Mouse (Mus musculus): ENCODE measurements around the gene Nhs. TPM values are rescaled to one million over a fixed set of nuclear protein-coding genes. Genes with fewer than 3 reads are reported as not detected.

The Nhs gene
- polyA plus RNA-seq, 1 experiment = 0.13 TPM

DNA sequence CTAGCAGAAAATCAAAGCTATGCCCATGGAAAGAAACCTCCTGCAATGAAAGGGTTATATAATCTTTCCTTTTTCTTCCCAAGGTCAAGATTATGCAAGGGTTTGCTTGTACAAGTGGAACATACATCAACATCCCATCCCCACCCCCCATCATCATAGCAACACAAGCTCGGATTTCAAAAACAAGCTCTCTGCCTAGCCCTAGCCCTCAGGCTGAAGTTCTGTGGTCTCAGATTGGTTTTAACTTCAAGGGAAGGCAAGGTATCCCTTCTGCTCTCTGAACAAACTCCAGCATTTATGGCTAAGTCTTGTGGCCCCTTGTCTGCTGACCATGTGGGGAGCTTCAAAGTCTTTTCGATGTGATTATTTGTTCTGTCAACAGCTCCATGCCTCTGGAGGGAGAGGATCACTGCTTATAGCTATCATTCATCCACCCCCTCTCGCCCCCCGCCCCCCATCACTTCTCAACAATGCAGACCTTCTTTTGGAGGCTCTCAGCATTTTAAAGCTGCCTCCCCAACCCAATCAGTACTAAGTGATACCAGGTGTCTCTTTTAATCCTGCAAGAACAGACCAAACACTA lies 216.3 kb downstream of the Nhs start:
- Histone ChIP-seq H3K27me3 (ENCODE audit: control insufficient read depth, insufficient read depth, insufficient read length) (no peaks in the 10 kb centered on the region), H3K4me3 (ENCODE audit: insufficient read depth, poor library complexity, severe bottlenecking) (no peak overlapping the region), H3K36me3 (ENCODE audit: control insufficient read depth, insufficient read depth) (no peaks in the 10 kb centered on the region), H3K79me2 (ENCODE audit: control insufficient read depth, insufficient read depth) (no peaks in the 10 kb centered on the region), H3ac (ENCODE audit: control insufficient read depth, insufficient read length, low read depth) (no peak overlapping the region), H3K79me3 (ENCODE audit: low read depth) (no peaks in the 10 kb centered on the region)
- TF ChIP-seq FOSL1 (IDR thresholded peaks at IDR 0.05; ENCODE audit: insufficient read depth, low read length, poor library complexity, severe bottlenecking) (no peak), USF1 (IDR thresholded peaks at IDR 0.05; ENCODE audit: low read depth) (no peak), MYOG (IDR thresholded peaks at IDR 0.05; ENCODE audit: control insufficient read depth, extremely low read depth, insufficient read length) (no peak), MAX (IDR thresholded peaks at IDR 0.05) (no peak), CTCF (IDR thresholded peaks at IDR 0.05; ENCODE audit: control insufficient read depth, insufficient read depth, insufficient read length) (no peak), MYOD1 (IDR thresholded peaks at IDR 0.05; ENCODE audit: control insufficient read depth, insufficient read length, low read depth) (no peak), CEBPB (IDR thresholded peaks at IDR 0.05; ENCODE audit: low read depth) (no peak)

DNA sequence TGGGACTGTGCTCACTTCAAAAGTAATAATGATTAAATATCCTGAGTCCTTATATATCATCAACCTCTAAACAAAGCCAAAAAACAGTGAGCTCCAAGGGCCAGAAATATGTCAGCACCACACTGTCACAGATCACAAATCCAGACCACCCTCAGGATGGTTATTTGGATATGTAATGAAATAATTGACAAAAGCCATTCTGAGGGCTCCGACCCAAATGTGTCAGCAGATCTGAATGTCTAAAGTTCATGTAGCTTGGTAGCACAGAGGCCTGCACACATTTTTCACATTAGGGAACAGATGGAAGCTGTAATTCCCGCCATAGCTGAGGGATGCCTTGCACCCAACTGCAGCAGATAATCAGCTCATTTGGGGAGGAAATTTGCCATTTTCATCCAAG lies 218.8 kb downstream of the Nhs start:
- H3K27me3 ChIP-seq (ENCODE audit: control insufficient read depth, insufficient read depth, insufficient read length) = no peaks in the 10 kb centered on the region
- H3K36me3 ChIP-seq (ENCODE audit: control insufficient read depth, insufficient read depth) = no peaks in the 10 kb centered on the region
- no peak overlapping the region for H3K4me3 ChIP-seq (ENCODE audit: insufficient read depth, poor library complexity, severe bottlenecking)
- TF ChIP-seq USF1 (IDR thresholded peaks at IDR 0.05; ENCODE audit: low read depth) = no peak
- TF ChIP-seq MAX (IDR thresholded peaks at IDR 0.05) = no peak
- no peak for TF ChIP-seq MYOG (IDR thresholded peaks at IDR 0.05; ENCODE audit: control insufficient read depth, extremely low read depth, insufficient read length)
- no peak for TF ChIP-seq MYOD1 (IDR thresholded peaks at IDR 0.05; ENCODE audit: control insufficient read depth, insufficient read length, low read depth)
- TF ChIP-seq CTCF (IDR thresholded peaks at IDR 0.05; ENCODE audit: control insufficient read depth, insufficient read depth, insufficient read length) = no peak
- no peak for TF ChIP-seq FOSL1 (IDR thresholded peaks at IDR 0.05; ENCODE audit: insufficient read depth, low read length, poor library complexity, severe bottlenecking)
- TF ChIP-seq CEBPB (IDR thresholded peaks at IDR 0.05; ENCODE audit: low read depth) = no peak
- H3K79me2 ChIP-seq (ENCODE audit: control insufficient read depth, insufficient read depth) = no peaks in the 10 kb centered on the region
- H3ac ChIP-seq (ENCODE audit: control insufficient read depth, insufficient read length, low read depth) = no peak overlapping the region
- H3K79me3 ChIP-seq (ENCODE audit: low read depth) = no peaks in the 10 kb centered on the region

DNA sequence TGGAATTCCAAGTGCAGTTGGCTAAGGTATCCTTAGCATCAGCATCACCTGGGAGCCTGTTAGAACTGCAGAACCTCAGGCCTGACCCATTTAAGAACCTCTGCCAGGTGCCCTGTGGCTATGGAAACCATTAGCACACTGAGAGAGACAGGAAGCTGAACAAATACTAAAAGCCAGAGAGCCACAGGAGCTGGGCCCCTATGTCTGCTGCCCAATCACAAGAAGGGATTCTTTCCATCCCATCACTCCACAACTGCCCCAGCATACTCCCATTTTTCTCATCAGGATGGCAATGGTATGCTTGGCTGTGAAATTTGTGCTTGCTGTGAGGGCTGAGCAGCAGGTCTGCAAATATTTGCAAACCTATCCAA lies 232.9 kb downstream of the Nhs start:
- H3K36me3 ChIP-seq (ENCODE audit: control insufficient read depth, insufficient read depth) = no peaks in the 10 kb centered on the region
- no peak for TF ChIP-seq CEBPB (IDR thresholded peaks at IDR 0.05; ENCODE audit: low read depth)
- no peak for TF ChIP-seq CTCF (IDR thresholded peaks at IDR 0.05; ENCODE audit: control insufficient read depth, insufficient read depth, insufficient read length)
- TF ChIP-seq MAX (IDR thresholded peaks at IDR 0.05) = no peak
- TF ChIP-seq FOSL1 (IDR thresholded peaks at IDR 0.05; ENCODE audit: insufficient read depth, low read length, poor library complexity, severe bottlenecking) = no peak
- TF ChIP-seq USF1 (IDR thresholded peaks at IDR 0.05; ENCODE audit: low read depth) = no peak
- TF ChIP-seq MYOD1 (IDR thresholded peaks at IDR 0.05; ENCODE audit: control insufficient read depth, insufficient read length, low read depth) = no peak
- TF ChIP-seq MYOG (IDR thresholded peaks at IDR 0.05; ENCODE audit: control insufficient read depth, extremely low read depth, insufficient read length) = no peak
- no peak overlapping the region for H3K4me3 ChIP-seq (ENCODE audit: insufficient read depth, poor library complexity, severe bottlenecking)
- no peaks in the 10 kb centered on the region for H3K27me3 ChIP-seq (ENCODE audit: control insufficient read depth, insufficient read depth, insufficient read length)
- no peaks in the 10 kb centered on the region for H3K79me2 ChIP-seq (ENCODE audit: control insufficient read depth, insufficient read depth)
- H3ac ChIP-seq (ENCODE audit: control insufficient read depth, insufficient read length, low read depth) = no peak overlapping the region
- no peaks in the 10 kb centered on the region for H3K79me3 ChIP-seq (ENCODE audit: low read depth)

DNA sequence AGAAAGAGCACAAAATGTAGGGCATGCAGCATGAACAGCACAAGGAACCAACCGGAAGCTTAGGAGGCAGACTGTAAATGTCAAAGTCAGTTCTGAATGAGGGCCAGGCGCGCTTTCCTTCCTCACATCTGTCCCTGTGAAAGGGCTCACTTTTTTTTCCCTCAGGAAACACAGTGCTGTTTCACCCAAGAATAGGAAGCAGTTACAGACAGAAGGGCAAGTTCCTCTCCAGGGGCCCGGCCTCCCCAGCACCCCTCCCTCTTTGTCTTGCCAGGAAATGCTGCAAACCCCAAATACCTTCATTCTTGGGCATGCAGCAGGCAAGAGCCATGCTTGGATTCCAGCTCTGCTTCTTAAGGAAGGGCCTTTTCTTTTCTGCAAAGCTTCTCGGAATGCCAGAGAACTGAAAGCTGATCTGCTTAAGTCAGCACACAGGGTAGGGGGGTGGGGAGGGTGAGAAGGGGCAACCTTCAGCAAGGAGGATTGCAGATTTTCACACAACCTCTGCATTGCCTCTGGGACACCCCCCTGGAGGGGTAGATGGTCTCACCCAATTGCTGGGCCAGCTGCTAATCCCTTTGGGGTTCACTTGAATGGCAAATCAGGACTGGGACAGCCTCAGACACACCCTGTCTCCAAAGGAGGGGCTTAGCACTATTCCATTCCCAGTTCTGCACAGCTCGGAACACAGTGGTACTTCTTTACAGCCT lies 233.4 kb downstream of the Nhs start:
- H3ac ChIP-seq (ENCODE audit: control insufficient read depth, insufficient read length, low read depth) = no peak overlapping the region
- H3K36me3 ChIP-seq (ENCODE audit: control insufficient read depth, insufficient read depth) = no peaks in the 10 kb centered on the region
- no peak for TF ChIP-seq FOSL1 (IDR thresholded peaks at IDR 0.05; ENCODE audit: insufficient read depth, low read length, poor library complexity, severe bottlenecking)
- TF ChIP-seq CEBPB (IDR thresholded peaks at IDR 0.05; ENCODE audit: low read depth) = no peak
- no peak for TF ChIP-seq MYOD1 (IDR thresholded peaks at IDR 0.05; ENCODE audit: control insufficient read depth, insufficient read length, low read depth)
- no peak for TF ChIP-seq CTCF (IDR thresholded peaks at IDR 0.05; ENCODE audit: control insufficient read depth, insufficient read depth, insufficient read length)
- TF ChIP-seq MAX (IDR thresholded peaks at IDR 0.05) = no peak
- no peak for TF ChIP-seq USF1 (IDR thresholded peaks at IDR 0.05; ENCODE audit: low read depth)
- no peak for TF ChIP-seq MYOG (IDR thresholded peaks at IDR 0.05; ENCODE audit: control insufficient read depth, extremely low read depth, insufficient read length)
- H3K79me2 ChIP-seq (ENCODE audit: control insufficient read depth, insufficient read depth) = no peaks in the 10 kb centered on the region
- no peaks in the 10 kb centered on the region for H3K79me3 ChIP-seq (ENCODE audit: low read depth)
- H3K4me3 ChIP-seq (ENCODE audit: insufficient read depth, poor library complexity, severe bottlenecking) = no peak overlapping the region
- no peaks in the 10 kb centered on the region for H3K27me3 ChIP-seq (ENCODE audit: control insufficient read depth, insufficient read depth, insufficient read length)

DNA sequence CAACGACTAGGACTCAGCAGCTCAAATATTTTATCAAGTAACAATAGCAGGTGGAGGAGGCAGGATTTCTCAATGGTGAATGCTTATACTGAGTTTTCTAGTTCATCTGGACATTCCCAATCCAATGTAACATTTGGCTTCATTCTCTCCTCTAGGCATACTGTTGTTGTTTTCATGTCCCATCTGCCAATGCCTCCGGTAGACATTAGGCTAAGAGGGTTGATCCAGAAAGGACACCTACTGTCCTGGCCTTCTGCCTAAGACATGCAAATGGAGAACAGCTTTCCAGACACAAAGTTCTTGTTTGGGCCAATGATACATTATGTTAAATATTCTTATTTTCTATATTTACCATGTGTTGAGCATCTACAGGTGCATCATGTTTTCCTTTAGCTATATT lies 236.9 kb downstream of the Nhs start:
- no peaks in the 10 kb centered on the region for H3K36me3 ChIP-seq (ENCODE audit: control insufficient read depth, insufficient read depth)
- TF ChIP-seq FOSL1 (IDR thresholded peaks at IDR 0.05; ENCODE audit: insufficient read depth, low read length, poor library complexity, severe bottlenecking) (no peak), USF1 (IDR thresholded peaks at IDR 0.05; ENCODE audit: low read depth) (no peak), MAX (IDR thresholded peaks at IDR 0.05) (no peak)
- H3K4me3 ChIP-seq (ENCODE audit: insufficient read depth, poor library complexity, severe bottlenecking) = no peak overlapping the region
- H3ac ChIP-seq (ENCODE audit: control insufficient read depth, insufficient read length, low read depth) = no peak overlapping the region
- H3K79me2 ChIP-seq (ENCODE audit: control insufficient read depth, insufficient read depth) = no peaks in the 10 kb centered on the region
- no peaks in the 10 kb centered on the region for H3K27me3 ChIP-seq (ENCODE audit: control insufficient read depth, insufficient read depth, insufficient read length)
- H3K79me3 ChIP-seq (ENCODE audit: low read depth) = no peaks in the 10 kb centered on the region
